Mouse (Mus musculus) G1E (cell line): ENCODE results near the gene Slc39a1. TPM values are rescaled to one million over a fixed set of nuclear protein-coding genes. Genes with fewer than 3 reads are reported as not detected.

ENCODE experiments used
- ATAC-seq: 2 replicates; pipeline ENCODE4 v1.8.0; 2016; ENCODE audit warnings: mild to moderate bottlenecking; ENCODE audit not compliant: insufficient number of reproducible peaks, poor library complexity, low FRiP score, severe bottlenecking; ENCODE audit errors: extremely low read depth
- DNase-seq: peaks from one replicate; pipeline ENCODE4 v3.0.0; 2012; ENCODE audit warnings: low spot score
- H3K27me3 ChIP-seq: 2 replicates; pipeline ENCODE4 v1.6.1; 2012; ENCODE audit warnings: mild to moderate bottlenecking, low read length, inconsistent platforms; ENCODE audit not compliant: insufficient read depth
- H3K36me3 ChIP-seq: replicated peaks from 2 replicates; pipeline ENCODE3; 2012; ENCODE audit warnings: mild to moderate bottlenecking, inconsistent platforms
- H3K4me1 ChIP-seq: 2 replicates; pipeline ENCODE4 v1.6.1; 2012; ENCODE audit warnings: low read depth, low read length, inconsistent platforms, mixed read lengths; ENCODE audit not compliant: insufficient read depth
- H3K4me3 ChIP-seq: 2 replicates; pipeline ENCODE4 v1.5.1; 2012; ENCODE audit warnings: low read depth, mild to moderate bottlenecking, inconsistent platforms, low read length, moderate library complexity, mixed read lengths
- H3K9me3 ChIP-seq: replicated peaks from 2 replicates; pipeline ENCODE4 v1.6.1; 2012; ENCODE audit warnings: inconsistent platforms
- CTCF ChIP-seq: IDR thresholded peaks from 2 replicates; pipeline ENCODE4 v1.5.1; 2012; ENCODE audit warnings: low read depth, low read length, inconsistent platforms, mixed read lengths
- GATA1 ChIP-seq: IDR thresholded peaks from 2 replicates; pipeline ENCODE4 v1.6.1; 2012; ENCODE audit warnings: borderline replicate concordance, low read length, inconsistent platforms, mixed read lengths
- GATA2 ChIP-seq: IDR thresholded peaks from 2 replicates; pipeline ENCODE4 v1.6.1; 2012; ENCODE audit warnings: low read depth, low read length, inconsistent platforms, borderline replicate concordance
- POLR2AphosphoS5 ChIP-seq: IDR thresholded peaks from 2 replicates; pipeline ENCODE4 v1.6.1; 2012; ENCODE audit warnings: low read depth, low read length, inconsistent platforms; ENCODE audit not compliant: insufficient replicate concordance
- TAL1 ChIP-seq: conservative IDR thresholded peaks from 2 replicates; pipeline ENCODE4 v1.6.1; 2012; ENCODE audit warnings: low read depth, low read length, inconsistent platforms, mixed read lengths
- polyA plus RNA-seq: library from polyadenylated mRNA; stranded (reverse); fragments of >175 nt; gene quantifications from 2 replicates; pipeline ENCODE4 v1.2.3, GENCODE M21; 2012
- total RNA-seq, 2 experiments: library from RNA; stranded (forward) in 1 of 2; stranded (reverse) in 1 of 2; fragments of 200-1000 nt in 1 of 2; fragments of >200 nt in 1 of 2; fragmentation: Nextera tagmentation in 1 of 2; gene quantifications; 2 replicates each; pipeline ENCODE4 v1.2.3; 2014 to 2017

Slc39a1 gene
- total and polyA plus RNA-seq, 3 experiments: 15.6 to 38.0 (median 31.8) TPM

- Histone ChIP-seq H3K9me3 (no peaks in the 10 kb centered on the region), H3K27me3 (no peaks in the 10 kb centered on the region), H3K4me3 (peak overlapping the region; percentile 99), H3K36me3 (peaks cover 64% of the 10 kb centered on the region), H3K4me1 (peaks cover 27% of the 10 kb centered on the region)
- DNase-seq (no peak), ATAC-seq (no peak)
- TF ChIP-seq GATA1 (no peak), GATA2 (no peak), POLR2AphosphoS5 (no peak), CTCF (no peak), TAL1 (no peak)
Observed at GRCm38 (mm10) chr3:90255194-90255565, 7.2 kb downstream of the Slc39a1 start.

- H3K36me3 ChIP-seq: peaks cover 64% of the 10 kb centered on the region
Observed at GRCm38 (mm10) chr3:90255784-90256353, 7.9 kb downstream of the Slc39a1 start.

GRCm38 (mm10) chr3:90256731-90257530 lies 9.0 kb downstream of the Slc39a1 start:
- Histone ChIP-seq H3K4me3 (no peak overlapping the region), H3K27me3 (no peaks in the 10 kb centered on the region), H3K9me3 (no peaks in the 10 kb centered on the region), H3K36me3 (peaks cover 64% of the 10 kb centered on the region), H3K4me1 (peaks cover 20% of the 10 kb centered on the region)
- TF ChIP-seq POLR2AphosphoS5 (no peak), TAL1 (no peak), GATA2 (no peak), CTCF (no peak), GATA1 (no peak)
- DNase-seq (no peak), ATAC-seq (no peak)

More at GRCm38 (mm10) chr3:90255784-90256353, 7.9 kb downstream of the Slc39a1 start:
- Histone ChIP-seq H3K4me1 (peaks cover 24% of the 10 kb centered on the region), H3K9me3 (no peaks in the 10 kb centered on the region), H3K27me3 (no peaks in the 10 kb centered on the region), H3K4me3 (no peak overlapping the region)
- DNase-seq (no peak), ATAC-seq (no peak)
- no peak for TF ChIP-seq GATA1
- TF ChIP-seq TAL1: no peak
- TF ChIP-seq POLR2AphosphoS5: no peak
- no peak for TF ChIP-seq GATA2
- no peak for TF ChIP-seq CTCF

GRCm38 (mm10) chr3:90258521-90258920 lies 10.5 kb downstream of the Slc39a1 start:
- TF ChIP-seq POLR2AphosphoS5 (no peak), GATA1 (no peak), TAL1 (no peak)
- H3K36me3 ChIP-seq: peaks cover 78% of the 10 kb centered on the region
- ATAC-seq: no peak
- no peak for DNase-seq
- H3K4me1 ChIP-seq: peaks cover 24% of the 10 kb centered on the region
- H3K9me3 ChIP-seq: no peaks in the 10 kb centered on the region
- no peak overlapping the region for H3K4me3 ChIP-seq
- H3K27me3 ChIP-seq: no peaks in the 10 kb centered on the region

GRCm38 (mm10) chr3:90263121-90263771 lies 15.3 kb downstream of the Slc39a1 start:
- H3K36me3 ChIP-seq: peaks cover 75% of the 10 kb centered on the region
- ATAC-seq (no peak), DNase-seq (no peak)
- peaks cover 42% of the 10 kb centered on the region for H3K4me1 ChIP-seq
- no peaks in the 10 kb centered on the region for H3K9me3 ChIP-seq
- no peak overlapping the region for H3K4me3 ChIP-seq
- TF ChIP-seq TAL1 (no peak), CTCF (no peak), GATA2 (no peak), GATA1 (no peak), POLR2AphosphoS5 (no peak)
- no peaks in the 10 kb centered on the region for H3K27me3 ChIP-seq

- Histone ChIP-seq H3K27me3 (no peaks in the 10 kb centered on the region), H3K9me3 (no peaks in the 10 kb centered on the region), H3K4me1 (peaks cover 53% of the 10 kb centered on the region), H3K36me3 (peaks cover 74% of the 10 kb centered on the region), H3K4me3 (peak overlapping the region; percentile 80)
- TF ChIP-seq POLR2AphosphoS5: no peak
- no peak for TF ChIP-seq TAL1
- no peak for TF ChIP-seq CTCF
- TF ChIP-seq GATA2: no peak
- no peak for TF ChIP-seq GATA1
- DNase-seq (no peak), ATAC-seq (no peak)
Observed at GRCm38 (mm10) chr3:90264687-90265033, 16.7 kb downstream of the Slc39a1 start.
